Mouse (Mus musculus): ENCODE data around the gene Htt. TPM values are rescaled to one million over a fixed set of nuclear protein-coding genes. Genes with fewer than 3 reads are reported as not detected.

The Htt gene
- 9.9 and 10.7 TPM in 2 replicates for polyA plus RNA-seq (2012; rRNA removed)

DNA sequence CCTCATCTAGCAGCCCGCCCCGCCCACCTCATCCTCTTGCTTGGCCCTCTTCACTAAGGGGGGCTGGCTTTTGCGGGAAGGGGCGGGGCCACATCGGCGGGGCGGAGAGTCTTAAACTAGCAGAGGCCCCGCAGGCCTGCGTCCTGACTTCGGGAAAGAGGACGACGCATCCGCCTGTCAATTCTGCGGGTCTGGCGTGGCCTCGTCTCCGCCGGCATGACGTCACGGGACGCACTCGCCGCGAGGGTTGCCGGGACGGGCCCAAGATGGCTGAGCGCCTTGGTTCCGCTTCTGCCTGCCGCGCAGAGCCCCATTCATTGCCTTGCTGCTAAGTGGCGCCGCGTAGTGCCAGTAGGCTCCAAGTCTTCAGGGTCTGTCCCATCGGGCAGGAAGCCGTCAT, at the start of gene Htt:
Gene Htt, plus strand, starts transcription at position 232 of the 400 bp plus-strand sequence.

DNA sequence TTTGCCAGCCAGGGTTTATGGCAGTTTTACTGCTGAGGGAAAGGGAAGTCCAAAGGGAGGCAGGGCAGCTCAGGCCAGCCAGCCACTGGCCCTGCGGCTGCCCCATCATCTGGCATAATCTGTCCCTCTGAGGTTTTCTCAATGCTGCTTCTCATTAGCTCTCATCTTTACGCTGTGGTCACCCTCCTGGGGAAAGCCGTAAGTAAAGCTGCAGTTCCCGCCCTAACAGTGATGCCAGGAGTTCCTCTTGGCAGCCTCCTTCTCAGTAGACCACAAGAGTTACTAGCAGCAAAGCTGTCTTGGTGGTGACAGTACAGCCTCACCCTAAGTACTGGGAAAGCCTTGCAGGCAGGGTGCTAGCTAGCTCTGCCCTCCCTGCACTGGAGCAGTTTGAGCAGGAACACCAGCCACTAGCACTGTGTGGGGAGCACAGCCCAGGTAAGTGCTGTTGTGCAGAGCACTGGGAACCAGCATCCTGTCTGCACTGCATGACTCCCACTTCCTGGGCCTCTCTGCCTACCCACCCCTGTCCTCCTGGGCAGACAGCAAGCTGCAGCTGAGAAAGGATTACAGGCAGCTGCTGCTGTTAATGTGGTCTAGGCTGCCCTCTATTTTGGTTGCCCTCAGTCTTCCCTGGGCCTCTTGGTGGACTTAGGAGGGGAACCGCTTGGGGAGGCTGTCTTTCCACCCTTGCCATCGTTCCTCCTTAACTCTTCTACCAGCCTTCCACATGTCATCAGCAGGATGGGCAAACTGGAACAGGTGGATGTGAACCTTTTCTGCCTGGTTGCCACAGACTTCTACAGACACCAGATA, 146.6 kb downstream of the Htt start, which contains the start of gene Msantd1:
Gene Msantd1, plus strand, starts transcription at position 103 of the 816 bp plus-strand sequence.

DNA sequence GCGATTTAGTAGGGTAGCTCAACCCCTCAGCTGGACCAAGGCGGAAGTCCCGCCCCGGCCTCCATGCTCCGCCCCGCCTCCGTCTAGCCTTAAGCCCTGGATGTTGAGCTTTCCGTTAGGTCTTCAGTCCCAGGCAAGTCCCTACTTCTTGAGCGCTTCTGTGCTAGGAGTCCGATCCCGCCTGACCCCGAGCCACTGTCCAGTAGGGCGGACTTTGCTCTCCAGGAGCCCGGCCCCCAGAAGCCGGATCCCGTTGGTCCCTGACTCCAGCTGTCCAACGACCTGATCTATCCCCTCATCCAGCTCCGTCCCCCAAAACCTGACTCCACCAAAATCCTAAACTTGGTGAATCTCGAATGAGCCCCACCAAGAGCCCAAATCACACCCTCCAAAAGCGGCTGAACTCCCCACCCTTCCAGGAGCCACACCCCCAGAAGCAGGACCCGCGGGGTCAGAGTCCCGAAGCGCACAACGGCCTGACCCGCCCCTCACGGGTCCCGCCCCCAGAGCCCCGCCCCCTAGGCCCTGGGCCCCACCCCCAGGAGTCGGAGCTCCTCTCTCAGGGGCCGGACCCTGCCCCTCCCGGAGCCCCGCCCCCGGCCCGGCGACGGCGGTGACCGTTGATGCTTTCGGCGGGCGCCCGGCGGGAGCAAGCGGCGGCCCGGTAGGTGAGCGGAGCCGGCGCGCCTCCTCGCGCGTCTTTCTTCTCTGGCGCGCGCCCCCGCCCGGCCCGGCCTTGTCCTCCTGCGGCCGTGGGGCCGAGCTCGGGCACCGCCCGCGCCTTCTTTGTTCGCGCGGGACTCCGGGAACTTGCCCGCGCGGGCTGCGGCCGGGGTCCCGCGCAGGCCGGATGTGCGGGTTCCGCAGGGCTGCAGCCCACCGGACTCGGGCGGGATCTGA, 187.6 kb downstream of the Htt start, which contains the start of gene Rgs12:
Gene Rgs12, plus strand, starts transcription at position 585 of the 900 bp plus-strand sequence.

Other genes starting within 250 kb of the Htt start
- gene Tnip2, start 247.7 kb upstream of the Htt start, polyA plus RNA-seq (2012; rRNA removed): 25.2 and 29.5 TPM in 2 replicates
- 9.6 and 10.1 TPM in 2 replicates for gene Sh3bp2, start 235.9 kb upstream of the Htt start, polyA plus RNA-seq (2012; rRNA removed)
- gene Add1, start 188.1 kb upstream of the Htt start, polyA plus RNA-seq (2012; rRNA removed): 211 and 227 TPM in 2 replicates
- gene Mfsd10, start 124.5 kb upstream of the Htt start, polyA plus RNA-seq (2012; rRNA removed): 130 and 143 TPM in 2 replicates
- gene Nop14, start 101.6 kb upstream of the Htt start, polyA plus RNA-seq (2012; rRNA removed): 6.6 and 8.7 TPM in 2 replicates
- 1.6 and 1.7 TPM in 2 replicates for gene Grk4, start 101.4 kb upstream of the Htt start, polyA plus RNA-seq (2012; rRNA removed)
- gene Msantd1, start 146.3 kb downstream of the Htt start, polyA plus RNA-seq (2012; rRNA removed): 6.2 and 8.0 TPM in 2 replicates
- 7.8 and 11.2 TPM in 2 replicates for gene Rgs12, start 187.7 kb downstream of the Htt start, polyA plus RNA-seq (2012; rRNA removed)

Data from colon, adult 2 months (tissue).